ENCODE assay signal across 18 mouse cellular contexts in genomic region chr19:47649071-47649470, GRCm38 (mm10). TPM values are rescaled to one million over a fixed set of nuclear protein-coding genes. Genes with fewer than 3 reads are reported as not detected.
"Had no signal": no experiment of that assay in that cellular context is flagged by ENCODE, and none has a peak within 500 bp of the region (broad histone marks: within the 10 kb centered on the region; RNA-seq: fewer than 3 reads in every experiment).

No protein-coding gene starts in this region.

- H3K4me3 ChIP-seq: liver, embryonic 15.5 days; midbrain, embryonic 12.5 days; midbrain, embryonic 15.5 days; neural tube, embryonic 12.5 days; neural tube, embryonic 15.5 days; stomach, embryonic 15.5 days had no signal

- H3K27me3 ChIP-seq: liver, embryonic 15.5 days; midbrain, embryonic 12.5 days; midbrain, embryonic 15.5 days; neural tube, embryonic 12.5 days; neural tube, embryonic 15.5 days; stomach, embryonic 15.5 days had no signal

- H3K4me1 ChIP-seq: midbrain, embryonic 12.5 days; midbrain, embryonic 15.5 days; neural tube, embryonic 12.5 days; neural tube, embryonic 15.5 days; stomach, embryonic 15.5 days had no signal

- H3K27ac ChIP-seq: liver, embryonic 15.5 days; macrophage; midbrain, embryonic 12.5 days; midbrain, embryonic 15.5 days; neural tube, embryonic 12.5 days; neural tube, embryonic 15.5 days; stomach, embryonic 15.5 days had no signal

- H3K4me2 ChIP-seq: liver, embryonic 15.5 days; midbrain, embryonic 12.5 days; midbrain, embryonic 15.5 days; neural tube, embryonic 12.5 days; neural tube, embryonic 15.5 days; stomach, embryonic 15.5 days had no signal

- DNase-seq: kidney, adult 11 months; kidney, adult 8-10 months; kidney, postnatal 14 days; kidney, postnatal 4 days; left cerebral cortex, postnatal 4 days; lung, adult 18-20 months; right cerebral cortex, adult 18-20 months; right cerebral cortex, postnatal 14 days; spleen, adult 18-20 months; thymus, postnatal 25 days had no signal

- H3K9me3 ChIP-seq: liver, embryonic 15.5 days; midbrain, embryonic 12.5 days; midbrain, embryonic 15.5 days; neural tube, embryonic 12.5 days; neural tube, embryonic 15.5 days; stomach, embryonic 15.5 days had no signal

- ATAC-seq: midbrain, embryonic 15.5 days had no signal

- H3K36me3 ChIP-seq: midbrain, embryonic 15.5 days had no signal

- H3K9ac ChIP-seq: liver, embryonic 15.5 days; midbrain, embryonic 12.5 days; midbrain, embryonic 15.5 days; neural tube, embryonic 12.5 days; neural tube, embryonic 15.5 days; stomach, embryonic 15.5 days had no signal

RNA-seq across cellular contexts. Expression of gene Col17a1, which starts 42.8 kb away (rescaled TPM):
- total RNA-seq: megakaryocyte, adult 5-6 weeks had no signal
- polyA plus RNA-seq: macrophage had no signal
